Mouse (Mus musculus): ENCODE measurements around the gene Habp4. TPM values are rescaled to one million over a fixed set of nuclear protein-coding genes. Genes with fewer than 3 reads are reported as not detected.

The Habp4 gene
- 8.1 and 9.8 TPM in 2 replicates for polyA plus RNA-seq (2012; rRNA removed)

DNA sequence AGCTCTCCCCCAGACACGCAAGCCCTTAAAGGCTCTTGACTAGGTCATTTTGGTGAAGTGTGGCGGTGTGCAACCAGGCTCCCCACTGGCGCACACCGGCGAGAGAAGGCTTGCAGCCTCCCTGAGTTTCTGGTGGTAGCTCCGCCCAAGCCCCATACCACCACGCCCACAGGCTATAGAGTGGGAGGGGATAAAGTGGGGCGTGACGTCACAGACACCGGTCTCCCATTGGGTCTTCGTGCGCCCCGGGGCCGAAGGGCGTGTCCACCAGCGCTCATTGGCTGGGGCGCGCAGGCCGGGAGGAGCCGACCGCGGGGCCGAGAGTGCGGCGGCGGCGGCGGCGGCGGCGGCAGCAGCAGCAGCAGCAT, at the start of gene Habp4:
Habp4 (plus strand) TSS at position 277 of the 368 bp plus-strand sequence.
- DNase-seq (ENCODE audit: low read depth, low spot score): peak; percentile 83
- WGBS: under 1% methylated on average over 30 of the region's 31 CpGs

DNA sequence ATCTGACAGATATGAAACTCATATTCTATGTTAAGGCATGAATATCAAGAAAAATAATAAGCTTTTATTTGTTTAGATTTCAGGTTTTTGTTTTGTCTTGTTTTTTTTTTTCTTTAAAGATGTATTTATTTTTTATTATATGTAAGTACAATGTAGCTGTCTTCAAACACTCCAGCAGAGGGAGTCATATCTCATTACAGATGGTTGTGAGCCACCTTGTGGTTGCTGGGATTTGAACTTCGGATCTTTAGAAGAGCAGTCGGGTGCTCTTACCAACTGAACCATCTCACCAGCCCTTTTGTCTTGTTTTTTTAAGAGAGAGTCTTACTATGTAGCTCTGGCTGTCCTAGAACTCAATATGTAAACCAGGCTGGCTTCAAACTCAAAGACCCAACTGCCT, 44.2 kb upstream of the Habp4 start:
- WGBS: 63% methylated on average over 2 of the region's 2 CpGs
- no peak for DNase-seq (ENCODE audit: low read depth, low spot score)

DNA sequence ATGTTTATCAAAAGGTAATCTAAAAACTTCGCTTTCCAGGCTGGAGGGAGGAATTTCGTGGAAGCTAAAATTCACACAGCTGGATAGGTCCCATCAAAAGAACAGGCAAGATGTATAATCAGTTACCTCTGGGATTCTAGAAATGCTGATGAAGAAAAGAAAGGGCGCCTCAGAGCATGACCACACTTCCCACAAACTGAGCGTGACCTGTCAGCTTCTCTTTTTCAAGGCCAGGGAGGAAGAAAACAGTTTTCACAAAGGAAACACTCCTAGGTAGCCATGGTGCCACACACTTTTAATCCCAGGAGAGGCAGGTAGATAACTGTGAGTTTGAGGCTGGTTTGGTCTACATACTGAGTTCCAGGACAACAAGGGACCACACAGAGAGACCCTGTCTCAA, 40.9 kb upstream of the Habp4 start:
- WGBS: 88% methylated on average over 4 of the region's 4 CpGs
- no peak for DNase-seq (ENCODE audit: low read depth, low spot score)

DNA sequence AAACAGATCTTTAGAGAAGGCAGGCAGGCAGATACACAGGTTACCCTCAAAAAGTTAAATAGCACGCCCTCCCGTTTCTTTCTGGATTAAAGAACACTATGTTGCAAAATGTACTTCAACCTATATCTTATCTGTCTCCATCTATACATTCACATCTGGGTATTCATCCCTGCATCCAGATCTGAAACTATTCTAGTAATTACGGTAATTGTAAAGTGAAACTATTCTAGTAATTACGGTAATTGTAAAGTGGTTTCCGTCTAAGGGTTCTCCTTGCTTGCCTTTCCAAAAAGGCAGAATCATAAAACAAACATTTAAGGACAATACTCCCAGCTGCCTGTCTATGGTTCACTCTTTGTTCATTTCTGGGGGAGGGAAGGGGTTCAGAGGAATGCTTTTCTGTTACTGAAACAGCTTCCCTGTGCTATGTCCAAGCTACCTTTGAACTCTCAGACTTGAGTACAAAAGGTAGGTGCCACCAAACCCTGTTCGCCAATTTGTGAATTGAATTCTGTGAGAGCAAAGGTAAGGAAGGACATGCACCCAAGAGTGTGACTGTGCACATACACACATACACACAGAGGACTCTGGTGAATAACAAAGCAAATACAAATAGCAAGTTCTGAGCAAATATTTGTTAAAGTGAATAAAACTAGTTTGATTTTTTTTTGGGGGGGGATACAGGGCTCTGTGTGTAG, 38.0 kb upstream of the Habp4 start:
- no peak for DNase-seq (ENCODE audit: low read depth, low spot score)
- 48% methylated on average over 6 of the region's 6 CpGs for WGBS

DNA sequence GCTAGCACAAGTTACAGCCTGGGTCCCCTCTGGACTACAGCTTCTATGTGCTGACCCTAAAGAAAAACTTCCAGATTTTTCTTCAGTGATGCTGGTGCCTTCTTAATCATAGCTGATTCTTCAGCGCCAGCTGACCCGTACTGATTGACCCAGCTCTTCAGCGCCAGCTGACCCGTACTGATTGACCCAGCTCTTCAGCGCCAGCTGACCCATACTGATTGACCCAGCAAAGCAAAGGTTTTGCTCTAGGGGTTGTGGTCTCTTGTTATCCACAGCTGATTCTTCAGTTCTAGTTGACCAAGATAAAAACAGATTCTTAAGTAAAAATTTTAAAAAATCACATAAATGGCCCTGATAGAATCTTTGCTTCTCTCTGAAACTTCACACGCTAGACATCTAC, 36.7 kb upstream of the Habp4 start:
- DNase-seq (ENCODE audit: low read depth, low spot score): no peak
- WGBS: 98% methylated on average over 6 of the region's 6 CpGs

DNA sequence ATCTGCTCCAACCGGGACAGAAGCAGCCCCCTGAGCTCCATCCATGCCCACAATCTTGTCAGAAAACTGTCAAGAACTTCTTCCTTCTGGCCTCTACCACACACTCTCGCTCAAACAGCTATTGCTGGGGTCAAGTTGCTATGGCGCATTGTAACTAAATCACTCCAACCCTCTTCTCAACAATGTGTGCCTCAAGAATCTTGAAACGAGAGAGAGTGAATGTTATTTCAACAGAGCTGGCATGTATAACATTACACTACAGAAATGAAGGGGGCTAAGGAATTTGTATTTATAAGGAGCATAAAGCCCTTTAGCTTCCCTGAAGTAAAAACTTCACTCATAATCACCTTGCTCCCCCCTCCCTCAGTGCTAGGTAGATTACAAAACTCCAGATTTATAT, 35.3 kb upstream of the Habp4 start:
- WGBS: 87% methylated on average over 4 of the region's 4 CpGs
- no peak for DNase-seq (ENCODE audit: low read depth, low spot score)

DNA sequence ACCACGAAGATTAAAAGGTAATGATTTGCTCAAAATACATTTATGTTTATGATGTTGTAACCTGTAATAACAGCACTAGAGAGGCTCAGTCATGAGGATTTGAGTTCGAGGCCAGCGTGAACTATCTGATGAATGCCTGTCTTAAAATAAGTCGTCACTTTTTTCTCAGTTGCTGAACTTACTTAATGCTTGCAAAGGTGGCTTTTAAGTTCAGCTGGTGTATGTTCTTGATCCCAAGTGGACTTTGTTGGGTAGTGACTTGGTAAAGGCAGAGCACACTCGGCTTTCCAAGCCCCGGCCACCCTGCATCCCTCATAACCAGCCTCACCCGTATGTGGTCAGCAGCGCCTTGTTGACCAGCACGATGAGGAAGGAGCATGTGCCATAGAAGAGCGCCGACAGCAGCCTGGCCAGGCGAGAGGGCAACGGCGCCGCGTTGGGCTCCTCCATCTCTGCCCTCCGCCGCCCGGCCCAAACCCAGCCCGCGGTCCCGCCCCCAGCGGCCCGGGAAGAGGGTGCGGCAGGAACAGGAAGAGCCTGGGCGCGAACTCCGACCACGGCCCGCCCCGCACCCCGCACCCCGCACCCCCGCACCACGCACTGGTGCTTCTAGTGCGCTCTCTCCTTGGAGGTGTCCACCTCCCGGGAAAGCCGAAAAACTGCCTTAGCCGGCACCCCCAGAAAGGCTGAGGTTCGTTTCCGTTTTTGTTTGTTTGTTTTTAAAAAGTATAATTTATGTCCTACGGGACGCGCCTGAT, 32.6 kb upstream of the Habp4 start, which contains the start of gene Slc35d2:
Slc35d2 (minus strand) TSS at position 511 of the 758 bp plus-strand sequence.
- 3% methylated on average over 44 of the region's 44 CpGs for WGBS

DNA sequence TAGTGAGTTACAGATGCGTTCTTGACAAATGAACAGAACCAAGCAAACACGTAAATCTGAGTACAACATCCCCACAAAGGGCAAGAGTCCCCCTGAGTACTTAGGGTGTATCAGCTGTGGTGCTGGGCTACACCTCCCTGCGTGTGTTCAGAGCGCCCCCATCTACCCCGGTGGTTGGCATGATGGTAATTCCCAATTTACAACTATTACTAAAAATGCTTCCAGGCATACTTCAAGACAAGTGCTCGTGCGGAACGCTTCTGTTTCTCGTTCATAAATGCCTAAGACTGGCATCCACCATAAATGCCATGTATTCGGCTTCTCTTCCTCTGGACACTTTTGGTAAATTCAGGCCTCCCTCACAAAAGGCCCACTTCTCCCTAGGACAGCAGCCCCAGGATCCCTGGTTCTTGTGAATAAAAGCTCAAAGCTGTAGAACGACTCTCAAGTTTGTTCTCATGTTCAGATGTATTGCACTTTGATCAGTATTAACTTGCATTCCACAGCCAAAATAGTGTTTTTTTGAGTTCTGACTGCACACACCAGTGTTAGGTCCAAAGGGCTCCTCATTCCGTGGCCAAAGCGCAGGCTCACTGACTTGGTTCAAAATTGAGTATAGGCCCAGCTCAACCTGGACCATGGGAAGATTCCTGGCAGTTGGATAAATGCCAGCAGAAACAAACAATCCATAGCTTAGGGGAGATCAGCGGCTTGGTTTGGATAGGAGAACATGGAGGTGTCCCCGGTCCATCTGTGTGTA, 31.8 kb upstream of the Habp4 start:
- no peak for DNase-seq (ENCODE audit: low read depth, low spot score)
- 24% methylated on average over 15 of the region's 15 CpGs for WGBS

More for the DNA sequence above, 32.6 kb upstream of the Habp4 start, which contains the start of gene Slc35d2:
- DNase-seq (ENCODE audit: low read depth, low spot score): no peak

DNA sequence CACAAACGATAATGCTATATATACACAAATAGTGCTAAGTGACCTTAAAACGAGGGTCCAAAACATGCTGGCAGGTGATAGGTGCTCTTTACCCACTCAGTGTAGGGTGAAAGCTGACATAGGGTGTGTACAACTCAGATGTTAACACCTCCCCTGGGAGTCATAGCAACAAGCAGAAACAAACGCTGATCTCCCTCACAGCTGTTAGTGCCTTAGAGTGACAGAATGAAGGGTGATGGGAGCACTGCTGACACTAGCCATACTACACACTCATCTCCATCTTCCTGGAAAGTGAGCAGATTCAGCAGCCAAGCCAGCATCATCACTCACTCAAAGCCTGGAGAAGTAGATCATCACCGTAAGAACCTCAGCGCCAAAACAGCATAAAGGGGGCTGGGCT, 11.5 kb upstream of the Habp4 start:
- WGBS: 38% methylated on average over 5 of the region's 5 CpGs
- no peak for DNase-seq (ENCODE audit: low read depth, low spot score)

DNA sequence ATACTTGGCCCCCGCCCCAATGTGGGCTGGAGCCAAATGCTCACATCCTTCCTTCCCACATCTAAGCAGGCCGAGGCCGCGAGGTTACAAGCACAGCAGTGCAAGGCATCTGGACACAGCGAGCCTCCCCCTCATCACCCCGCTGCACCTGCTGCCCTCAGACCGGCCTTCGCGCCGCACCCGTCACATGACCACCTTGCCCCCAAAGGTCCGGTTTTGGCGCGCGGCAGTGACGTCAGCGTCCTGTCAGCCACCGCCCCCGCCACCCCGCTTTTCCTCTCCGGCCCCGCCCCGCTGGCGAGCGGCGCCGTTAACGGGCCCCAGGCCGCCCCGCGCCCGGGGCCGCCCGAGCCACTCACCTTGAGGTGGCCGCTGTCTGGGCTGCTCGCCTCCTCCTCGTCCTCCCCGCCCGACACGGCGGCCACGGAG, 9.4 kb upstream of the Habp4 start:
- no peak for DNase-seq (ENCODE audit: low read depth, low spot score)
- WGBS: under 1% methylated on average over 42 of the region's 42 CpGs

DNA sequence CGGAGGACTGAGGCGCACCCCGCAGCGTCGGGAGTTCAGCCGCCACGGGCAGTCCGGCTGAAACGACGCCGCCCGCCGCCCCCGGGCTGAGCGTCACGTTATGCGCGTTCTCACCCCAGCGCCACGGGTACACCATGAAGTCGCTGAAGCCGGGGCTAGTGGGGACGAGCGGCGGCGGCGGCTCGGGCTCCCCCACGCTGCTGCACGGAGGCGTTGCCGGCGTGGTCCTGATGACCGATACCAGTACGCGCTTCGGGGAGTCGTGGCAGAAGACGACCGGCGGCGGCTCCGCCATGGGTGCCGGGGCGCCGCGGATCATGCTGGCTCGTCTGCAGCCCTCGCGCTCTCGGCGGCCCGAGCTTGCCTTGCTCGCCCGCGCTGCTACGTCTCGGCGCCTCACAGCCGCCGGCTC, 8.9 kb upstream of the Habp4 start:
- DNase-seq (ENCODE audit: low read depth, low spot score): no peak
- WGBS: under 1% methylated on average over 61 of the region's 61 CpGs

DNA sequence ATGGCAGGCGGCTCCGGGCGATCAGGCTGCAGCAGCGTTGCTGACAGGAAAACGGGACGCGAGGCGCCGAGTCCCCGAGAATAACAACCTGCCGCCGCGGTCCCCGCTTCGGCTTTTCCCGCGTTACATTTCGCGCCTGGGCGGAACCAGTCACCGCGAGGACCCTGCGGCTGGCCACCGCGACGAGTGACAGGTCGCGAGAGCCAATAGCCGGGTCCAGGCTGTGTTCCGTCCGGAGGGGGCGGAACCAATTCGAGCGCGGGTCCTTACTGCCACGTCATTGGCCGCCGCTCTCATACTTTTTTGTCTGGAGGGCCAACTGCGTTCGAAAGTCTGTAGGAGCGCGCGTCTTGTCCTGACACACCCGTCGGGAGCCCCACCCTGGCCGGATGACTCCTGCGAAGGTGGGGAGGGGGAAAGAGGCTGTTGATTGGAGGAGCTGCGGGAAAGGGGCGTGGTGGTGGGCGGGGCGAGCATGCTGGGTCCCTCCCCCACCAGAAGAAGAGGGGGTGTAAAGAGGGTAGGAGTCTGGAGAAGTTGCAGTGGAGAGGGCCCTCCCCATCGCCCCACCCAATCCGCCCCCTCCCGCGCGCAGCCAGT, 8.4 kb upstream of the Habp4 start, which contains the start of gene Zfp367:
Zfp367 (minus strand) TSS at position 120 of the 600 bp plus-strand sequence.
- DNase-seq (ENCODE audit: low read depth, low spot score): peak; percentile 93
- WGBS: under 1% methylated on average over 56 of the region's 56 CpGs

DNA sequence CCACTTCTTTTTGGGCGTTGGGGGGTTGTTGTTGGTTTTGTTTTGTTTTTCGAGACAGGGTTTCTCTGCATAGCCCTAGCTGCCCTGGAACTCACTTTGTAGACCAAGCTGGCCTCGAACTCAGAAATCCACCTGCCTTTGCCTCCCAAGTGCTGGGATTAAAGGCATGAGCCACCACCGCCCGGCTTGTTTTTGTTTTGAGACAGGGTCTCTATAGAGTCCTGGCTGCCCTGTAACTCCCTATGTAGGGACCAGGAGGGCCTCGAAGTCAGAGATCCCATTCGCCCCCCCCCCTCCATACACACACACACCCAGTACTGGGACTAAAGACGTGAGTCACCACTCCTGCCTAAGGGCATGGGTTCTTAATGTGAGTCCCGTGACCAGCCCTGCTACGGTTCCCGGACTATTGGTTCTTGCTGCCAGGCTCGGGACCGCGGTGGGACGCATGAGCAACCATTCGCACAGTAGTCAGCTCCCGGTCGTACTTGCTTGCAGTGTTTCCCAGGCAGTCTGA, 7.8 kb upstream of the Habp4 start:
- WGBS: under 1% methylated on average over 18 of the region's 18 CpGs
- DNase-seq (ENCODE audit: low read depth, low spot score): no peak

DNA sequence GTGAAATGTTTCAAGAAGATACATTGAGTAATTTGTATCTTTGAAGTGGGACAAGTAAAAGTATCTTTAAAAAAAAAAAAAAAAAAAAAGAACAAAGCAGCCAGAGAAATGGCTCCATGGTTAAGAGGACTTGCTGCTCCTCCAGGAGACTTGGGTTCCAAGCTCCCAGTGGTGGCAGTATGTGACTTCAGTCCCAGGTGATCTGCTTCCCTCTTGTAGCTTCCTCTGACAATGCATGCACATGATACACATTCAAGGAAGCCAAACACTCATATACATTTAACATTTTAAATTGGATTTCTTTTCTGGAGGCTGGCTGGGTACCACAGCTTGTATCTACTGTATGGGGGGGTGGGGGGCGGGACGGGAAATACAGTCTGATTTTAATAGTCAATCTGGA, 7.0 kb upstream of the Habp4 start:
- no peak for DNase-seq (ENCODE audit: low read depth, low spot score)
- WGBS: 66% methylated on average over 2 of the region's 2 CpGs

DNA sequence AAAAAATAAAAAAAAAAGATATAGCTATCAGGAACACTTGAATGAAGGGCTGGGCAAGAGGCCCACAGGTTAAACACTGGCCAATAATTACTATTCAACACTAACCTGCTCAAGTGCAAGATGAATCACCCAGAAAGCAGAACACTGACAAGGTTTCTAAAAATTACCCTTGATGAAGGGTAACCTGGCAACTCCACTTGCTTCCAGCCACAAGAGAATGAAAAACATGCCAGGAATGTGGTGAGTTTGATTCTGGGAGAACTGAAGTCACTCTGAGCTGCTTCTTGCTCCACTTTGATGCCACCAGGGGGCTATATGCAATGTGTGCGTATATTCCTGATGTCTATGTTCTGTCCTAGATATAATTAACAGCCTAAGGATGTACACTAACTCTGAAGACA, 6.5 kb upstream of the Habp4 start:
- WGBS: 47% methylated on average over 1 of the region's 1 CpGs
- DNase-seq (ENCODE audit: low read depth, low spot score): no peak

DNA sequence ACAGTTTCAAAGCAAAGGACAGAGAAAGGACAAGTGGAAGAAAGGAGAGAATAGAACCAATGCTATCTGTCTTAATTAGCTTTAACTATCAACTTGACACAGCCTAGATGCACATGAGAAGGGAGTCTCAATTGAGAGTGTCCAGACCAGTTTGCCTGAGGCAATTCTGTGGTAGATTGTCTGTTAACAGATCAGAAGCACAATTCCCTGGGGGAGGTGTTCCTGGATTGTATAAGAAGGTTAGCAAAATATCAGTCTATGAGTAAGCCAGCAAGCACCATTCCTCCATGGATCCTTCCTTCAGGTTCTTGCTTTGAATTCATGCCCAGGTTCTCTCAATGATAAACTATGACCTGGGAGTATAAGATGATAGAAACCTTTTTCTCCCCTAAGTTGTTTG, 4.7 kb upstream of the Habp4 start:
- no peak for DNase-seq (ENCODE audit: low read depth, low spot score)

DNA sequence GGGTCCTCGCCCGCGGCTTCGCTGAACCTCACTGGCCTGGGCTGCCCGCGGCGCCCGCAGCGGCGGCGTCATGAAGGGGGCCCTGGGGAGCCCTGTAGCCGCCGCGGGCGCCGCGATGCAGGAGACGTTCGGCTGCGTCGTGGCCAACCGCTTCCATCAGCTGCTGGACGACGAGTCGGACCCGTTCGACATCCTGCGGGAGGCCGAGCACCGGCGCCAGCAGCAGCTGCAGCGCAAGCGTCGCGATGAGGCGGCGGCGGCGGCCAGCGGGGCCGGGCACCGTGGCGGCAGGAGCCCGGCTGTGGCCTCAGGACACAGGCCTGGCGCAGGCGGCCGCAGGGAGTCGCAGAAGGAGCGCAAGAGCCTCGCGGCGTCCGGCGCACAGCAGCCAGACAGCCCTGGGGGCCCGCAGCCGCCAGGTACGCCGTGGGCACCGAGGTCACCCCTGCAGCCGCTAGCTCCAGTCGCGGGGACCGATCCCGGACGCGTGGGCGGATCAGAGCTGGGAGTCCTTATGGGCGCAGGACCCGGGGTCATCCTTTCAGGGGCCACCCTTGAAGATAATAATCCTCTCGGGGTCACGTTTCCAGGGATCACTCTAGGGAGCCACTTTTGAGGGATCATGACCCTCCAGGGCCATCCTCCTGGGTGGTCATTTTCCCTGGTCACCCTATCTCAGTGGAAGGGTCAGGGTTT, 440 bp downstream of the Habp4 start:
- under 1% methylated on average over 71 of the region's 71 CpGs for WGBS
- no peak for DNase-seq (ENCODE audit: low read depth, low spot score)

DNA sequence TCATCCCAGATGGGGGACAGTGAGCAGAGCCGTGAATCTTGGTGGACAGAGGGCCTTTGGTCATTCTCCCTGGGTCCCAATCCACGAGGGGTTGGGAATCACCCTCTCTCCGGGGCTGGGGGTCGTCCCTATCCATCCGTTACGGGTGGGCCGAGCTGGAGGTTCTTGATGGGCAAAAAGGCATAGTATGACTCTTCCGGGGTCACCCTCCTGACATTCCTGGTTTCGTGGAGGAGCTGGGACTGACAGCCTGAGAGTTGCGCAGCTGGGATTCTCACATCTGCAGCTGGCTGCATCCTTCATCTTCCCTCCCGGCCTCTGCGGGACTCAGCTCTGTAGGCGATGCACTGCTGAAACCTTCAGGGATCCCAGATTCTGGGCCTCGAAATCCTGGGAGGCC, 1.0 kb downstream of the Habp4 start:
- DNase-seq (ENCODE audit: low read depth, low spot score): no peak
- 5% methylated on average over 14 of the region's 14 CpGs for WGBS

DNA sequence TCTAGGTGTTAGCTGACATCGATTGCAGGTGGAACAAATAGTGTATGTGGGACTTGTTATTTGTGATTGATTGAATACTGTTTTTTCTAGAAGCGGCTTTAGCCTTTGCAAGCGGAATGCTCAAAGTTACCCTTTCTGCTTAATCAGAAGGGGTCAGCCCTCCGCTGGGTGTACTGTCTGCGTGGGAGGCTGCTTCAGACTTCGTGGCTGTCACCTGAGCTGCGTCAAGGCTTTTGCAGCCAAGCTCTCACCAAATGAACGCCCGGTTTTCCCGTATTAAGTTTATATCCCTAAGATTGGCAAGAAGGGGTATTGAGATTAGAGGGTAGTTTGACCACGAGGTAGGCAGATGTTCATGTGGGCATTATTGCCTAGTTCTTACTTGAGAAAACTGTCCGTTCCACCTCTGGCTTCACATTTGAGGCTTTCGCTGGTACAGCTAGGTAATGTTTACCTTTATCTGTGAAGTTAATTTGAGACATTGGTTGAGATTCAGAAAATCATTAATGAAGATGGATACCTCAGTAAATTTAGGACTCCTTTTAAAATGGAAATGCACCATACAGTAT, 1.6 kb downstream of the Habp4 start:
- 74% methylated on average over 13 of the region's 13 CpGs for WGBS
- no peak for DNase-seq (ENCODE audit: low read depth, low spot score)

All from large intestine, adult 2 months (tissue).